Mouse (Mus musculus) C2C12 (cell line): ENCODE measurements around the gene Krtap19-1.

Source experiments
- CEBPB ChIP-seq: IDR thresholded peaks from one replicate; pipeline ENCODE4 v1.6.1; 2011; ENCODE audit warnings: low read depth, mild to moderate bottlenecking, control low read depth, moderate library complexity
- CTCF ChIP-seq: IDR thresholded peaks from one replicate; pipeline ENCODE4 v1.5.1; 2011; ENCODE audit not compliant: control insufficient read depth, insufficient read depth, insufficient read length
- MAX ChIP-seq: IDR thresholded peaks from one replicate; pipeline ENCODE4 v1.6.1; 2011; ENCODE audit warnings: mild to moderate bottlenecking, control low read depth
- MYOD1 ChIP-seq: IDR thresholded peaks from one replicate; pipeline ENCODE4 v1.6.1; 2011; ENCODE audit warnings: low read depth; ENCODE audit not compliant: control insufficient read depth, insufficient read length
- MYOG ChIP-seq: IDR thresholded peaks from one replicate; pipeline ENCODE4 v1.6.1; 2011; ENCODE audit not compliant: control insufficient read depth, insufficient read length; ENCODE audit errors: extremely low read depth
- USF1 ChIP-seq: IDR thresholded peaks from one replicate; pipeline ENCODE4 v1.6.1; 2011; ENCODE audit warnings: low read depth, mild to moderate bottlenecking, control low read depth, moderate library complexity

DNA sequence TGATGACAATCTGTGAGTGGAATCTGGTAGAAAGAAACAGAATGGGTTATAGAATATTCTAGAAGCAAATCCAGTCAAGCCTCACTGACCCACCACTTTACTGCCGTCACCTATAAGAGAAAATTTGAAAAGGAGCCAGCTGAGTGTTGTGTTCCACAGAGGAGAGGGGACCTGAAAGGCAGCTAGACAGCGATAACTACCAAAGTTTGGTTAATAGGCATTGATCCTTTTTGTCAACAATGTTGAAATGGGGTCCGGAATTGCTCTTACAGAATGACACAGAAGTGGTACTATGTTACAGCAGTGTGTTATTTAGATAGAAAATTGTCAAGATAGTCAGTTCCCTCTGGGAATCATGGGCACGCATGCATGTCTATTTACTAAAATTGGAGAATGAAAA is 20.7 kb downstream of the Krtap19-1 start:
- TF ChIP-seq MYOG, result no peak
- TF ChIP-seq USF1, result no peak
- no peak for TF ChIP-seq MAX
- TF ChIP-seq CTCF, result no peak
- no peak for TF ChIP-seq CEBPB
- TF ChIP-seq MYOD1, result no peak
